Mouse (Mus musculus) kidney, adult 2 months (tissue): Measurements from ENCODE around the gene Zfp169.

ENCODE experiments used
- CTCF ChIP-seq: fragments of 200-500 bp; conservative IDR thresholded peaks from 2 replicates; pipeline ENCODE4 v1.5.1; 2011; ENCODE audit warnings: low read depth, mild to moderate bottlenecking, control low read depth, low read length, moderate library complexity, mixed read lengths; ENCODE audit not compliant: insufficient read depth, insufficient read length
- POLR2A ChIP-seq: fragments of 200-500 bp; IDR thresholded peaks from one replicate; pipeline ENCODE4 v1.6.1; 2011; ENCODE audit warnings: low read depth, low read length, control low read depth

GRCm38 (mm10) chr13:48497693-48498221 lies 15.5 kb downstream of the Zfp169 start:
- TF ChIP-seq CTCF (peak; percentile 64), POLR2A (no peak)
